Mouse (Mus musculus): ENCODE results near the gene Tbc1d1.

Tbc1d1 gene

GRCm38 (mm10) chr5:64279668-64280067, 123.6 kb downstream of the Tbc1d1 start:
- DNase-seq (ENCODE audit: low spot score in 2 of 2), result no peak

GRCm38 (mm10) chr5:64280191-64280590, 124.1 kb downstream of the Tbc1d1 start:
- DNase-seq (ENCODE audit: low spot score in 2 of 2), result peak; percentile 41 to 49

- no peak for DNase-seq (ENCODE audit: low spot score in 2 of 2)
These were observed 124.5 kb downstream of the Tbc1d1 start for GRCm38 (mm10) chr5:64280613-64281012.

- no peak for DNase-seq (ENCODE audit: low spot score in 2 of 2)
These were observed 125.6 kb downstream of the Tbc1d1 start for GRCm38 (mm10) chr5:64281674-64282073.

- no peak for DNase-seq (ENCODE audit: low spot score in 2 of 2)
These were observed 126.5 kb downstream of the Tbc1d1 start for GRCm38 (mm10) chr5:64282594-64282993.

- DNase-seq (ENCODE audit: low spot score in 2 of 2), result no peak
These were observed 129.2 kb downstream of the Tbc1d1 start for GRCm38 (mm10) chr5:64285289-64285688.

GRCm38 (mm10) chr5:64285851-64286250, 129.7 kb downstream of the Tbc1d1 start:
- DNase-seq (ENCODE audit: low spot score in 2 of 2), result no peak

- no peak for DNase-seq (ENCODE audit: low spot score in 2 of 2)
These were observed 131.2 kb downstream of the Tbc1d1 start for GRCm38 (mm10) chr5:64287287-64287686.

- DNase-seq (ENCODE audit: low spot score in 2 of 2), result no peak
These were observed 132.2 kb downstream of the Tbc1d1 start for GRCm38 (mm10) chr5:64288031-64288928.

- DNase-seq (ENCODE audit: low spot score in 2 of 2), result peak; percentile 85 to 88
These were observed 133.3 kb downstream of the Tbc1d1 start for GRCm38 (mm10) chr5:64289202-64290060.

- no peak for DNase-seq (ENCODE audit: low spot score in 2 of 2)
These were observed 133.9 kb downstream of the Tbc1d1 start for GRCm38 (mm10) chr5:64290061-64290345.

- no peak for DNase-seq (ENCODE audit: low spot score in 2 of 2)
These were observed 135.6 kb downstream of the Tbc1d1 start for GRCm38 (mm10) chr5:64291657-64292056.

- DNase-seq (ENCODE audit: low spot score in 2 of 2), result no peak
These were observed 139.5 kb downstream of the Tbc1d1 start for GRCm38 (mm10) chr5:64295621-64296020.

- DNase-seq (ENCODE audit: low spot score in 2 of 2), result no peak
These were observed 140.2 kb downstream of the Tbc1d1 start for GRCm38 (mm10) chr5:64296328-64296727.

GRCm38 (mm10) chr5:64297100-64297499, 141.0 kb downstream of the Tbc1d1 start:
- no peak for DNase-seq (ENCODE audit: low spot score in 2 of 2)

GRCm38 (mm10) chr5:64298331-64299036, 142.4 kb downstream of the Tbc1d1 start:
- DNase-seq (ENCODE audit: low spot score in 2 of 2), result no peak

- DNase-seq (ENCODE audit: low spot score in 2 of 2), result no peak
These were observed 143.6 kb downstream of the Tbc1d1 start for GRCm38 (mm10) chr5:64299508-64300324.

- DNase-seq (ENCODE audit: low spot score in 2 of 2), result no peak
These were observed 145.1 kb downstream of the Tbc1d1 start for GRCm38 (mm10) chr5:64301246-64301645.

GRCm38 (mm10) chr5:64307289-64307688, 151.2 kb downstream of the Tbc1d1 start:
- DNase-seq (ENCODE audit: low spot score in 2 of 2), result no peak

GRCm38 (mm10) chr5:64312295-64312694, 156.2 kb downstream of the Tbc1d1 start:
- DNase-seq (ENCODE audit: low spot score in 2 of 2), result no peak

- no peak for DNase-seq (ENCODE audit: low spot score in 2 of 2)
These were observed 157.4 kb downstream of the Tbc1d1 start for GRCm38 (mm10) chr5:64313481-64313880.
